8 mouse cellular contexts compared by ENCODE assay signal in genomic region chr15:88750677-88751563, GRCm38 (mm10). TPM values are rescaled to one million over a fixed set of nuclear protein-coding genes. Genes with fewer than 3 reads are reported as not detected.
A peak's percentile ranks its signal among the peaks of the same experiment; 100 is the strongest.
DNase-seq lines count a peak whose midpoint lies in the region; ATAC-seq and TF ChIP-seq lines count a peak whose summit lies in the region.

No protein-coding gene starts in this region.

- H3K4me3 ChIP-seq in embryonic facial prominence, embryonic 13.5 days: peak overlapping the region; percentile 86
- peak overlapping the region; percentile 60 for H3K4me3 ChIP-seq in kidney, adult 2 months (ENCODE audit: insufficient read depth, low read depth, low read length)
- peak overlapping the region; percentile 92 for H3K4me3 ChIP-seq in limb, embryonic 12.5 days (replicated peaks)
- peak overlapping the region; percentile 85 for H3K4me3 ChIP-seq in midbrain, embryonic 15.5 days
- peak overlapping the region; percentile 68 for H3K4me3 ChIP-seq in spleen, adult 2 months (ENCODE audit: extremely low read depth, insufficient read depth, insufficient read length)

- peak overlapping the region; percentile 66 for H3K9ac ChIP-seq in embryonic facial prominence, embryonic 13.5 days
- H3K9ac ChIP-seq in limb, embryonic 12.5 days (replicated peaks): peak overlapping the region; percentile 49; the same call in 1 of the 2 replicates
- H3K9ac ChIP-seq in midbrain, embryonic 15.5 days: peak overlapping the region; percentile 64

- TF ChIP-seq CTCF in kidney, adult 2 months (conservative IDR thresholded peaks at IDR 0.05; ENCODE audit: insufficient read depth, insufficient read length, low read depth, low read length): no peak
- TF ChIP-seq CTCF in spleen, adult 2 months (IDR thresholded peaks at IDR 0.05; ENCODE audit: extremely low read depth, insufficient read depth, insufficient read length, insufficient replicate concordance): no peak

- no peaks in the 10 kb centered on the region for H3K9me3 ChIP-seq in embryonic facial prominence, embryonic 13.5 days
- H3K9me3 ChIP-seq in limb, embryonic 12.5 days: no peaks in the 10 kb centered on the region
- no peaks in the 10 kb centered on the region for H3K9me3 ChIP-seq in midbrain, embryonic 15.5 days

- peaks cover 11% of the 10 kb centered on the region; the same call in 1 of the 2 replicates for H3K36me3 ChIP-seq in embryonic facial prominence, embryonic 13.5 days
- no peaks in the 10 kb centered on the region for H3K36me3 ChIP-seq in kidney, adult 2 months (ENCODE audit: control insufficient read depth, insufficient read depth, low read length)
- peaks cover 10% of the 10 kb centered on the region; the same call in 1 of the 2 replicates for H3K36me3 ChIP-seq in limb, embryonic 12.5 days
- H3K36me3 ChIP-seq in midbrain, embryonic 15.5 days (replicated peaks): no peaks in the 10 kb centered on the region
- H3K36me3 ChIP-seq in spleen, adult 2 months (ENCODE audit: control insufficient read depth, insufficient read depth, low read length): peaks cover 2% of the 10 kb centered on the region; the same call in 1 of the 2 replicates

- peak overlapping the region; percentile 86 for H3K4me2 ChIP-seq in embryonic facial prominence, embryonic 13.5 days
- H3K4me2 ChIP-seq in limb, embryonic 12.5 days: peak overlapping the region; percentile 81
- peak overlapping the region; percentile 90 for H3K4me2 ChIP-seq in midbrain, embryonic 15.5 days

- TF ChIP-seq POLR2A in kidney, adult 2 months (IDR thresholded peaks at IDR 0.05; ENCODE audit: low read depth, low read length): no peak
- peak; percentile 62 for TF ChIP-seq POLR2A in spleen, adult 2 months (IDR thresholded peaks at IDR 0.05; ENCODE audit: low read depth, low read length)

- peak; percentile 99 for DNase-seq in 3134 (ENCODE audit: extremely low read depth, insufficient read length, low spot score)
- DNase-seq in adrenal gland, postnatal 36 days: peak; percentile 99
- peak; percentile 97 to 100 for DNase-seq in heart, adult 18-20 months
- DNase-seq in kidney, adult 2 months: peak; percentile 100
- peak; percentile 98 to 99 for DNase-seq in spleen, adult 2 months (ENCODE audit: low read depth in 1 of 2, low spot score in 2 of 2)

- H3K4me1 ChIP-seq in embryonic facial prominence, embryonic 13.5 days: peaks cover 17% of the 10 kb centered on the region
- H3K4me1 ChIP-seq in kidney, adult 2 months (ENCODE audit: control insufficient read depth, insufficient read depth, low read length): peaks cover 10% of the 10 kb centered on the region
- peaks cover 12% of the 10 kb centered on the region for H3K4me1 ChIP-seq in limb, embryonic 12.5 days (replicated peaks)
- H3K4me1 ChIP-seq in midbrain, embryonic 15.5 days: peaks cover 31% of the 10 kb centered on the region
- peaks cover 5% of the 10 kb centered on the region for H3K4me1 ChIP-seq in spleen, adult 2 months (ENCODE audit: control insufficient read depth, insufficient read depth, insufficient read length)

- no peaks in the 10 kb centered on the region for H3K27me3 ChIP-seq in embryonic facial prominence, embryonic 13.5 days
- H3K27me3 ChIP-seq in kidney, adult 2 months (replicated peaks; ENCODE audit: control insufficient read depth, insufficient read depth, low read length): no peaks in the 10 kb centered on the region
- H3K27me3 ChIP-seq in limb, embryonic 12.5 days: no peaks in the 10 kb centered on the region
- no peaks in the 10 kb centered on the region for H3K27me3 ChIP-seq in midbrain, embryonic 15.5 days (replicated peaks)
- H3K27me3 ChIP-seq in spleen, adult 2 months (ENCODE audit: control insufficient read depth, insufficient read depth, low read length): no peaks in the 10 kb centered on the region

- H3K27ac ChIP-seq in embryonic facial prominence, embryonic 13.5 days: peak overlapping the region; percentile 73
- peak overlapping the region; percentile 59 for H3K27ac ChIP-seq in kidney, adult 2 months (ENCODE audit: insufficient read depth, low read depth, low read length)
- H3K27ac ChIP-seq in limb, embryonic 12.5 days: peak overlapping the region; percentile 79
- peak overlapping the region; percentile 86 for H3K27ac ChIP-seq in midbrain, embryonic 15.5 days
- peak overlapping the region; percentile 91 for H3K27ac ChIP-seq in spleen, adult 2 months (ENCODE audit: insufficient read depth, low read length)

- WGBS in embryonic facial prominence, embryonic 13.5 days: 6% methylated on average over 54 of the region's 54 CpGs
- 6% methylated on average over 54 of the region's 54 CpGs for WGBS in kidney, adult 2 months
- 7% methylated on average over 54 of the region's 54 CpGs for WGBS in limb, embryonic 12.5 days
- WGBS in midbrain, embryonic 15.5 days: 7% methylated on average over 54 of the region's 54 CpGs
- 4% methylated on average over 54 of the region's 54 CpGs for WGBS in spleen, adult 2 months

- ATAC-seq in embryonic facial prominence, embryonic 13.5 days (ENCODE audit: insufficient number of reproducible peaks, insufficient read depth, low FRiP score, low TSS enrichment, low read depth): peak; percentile 99
- peak; percentile 96 for ATAC-seq in limb, embryonic 12.5 days (ENCODE audit: insufficient number of reproducible peaks, insufficient read depth, low FRiP score, low TSS enrichment, low read depth)
- ATAC-seq in midbrain, embryonic 15.5 days (replicated peaks): peak; percentile 98

RNA-seq across cellular contexts. Expression of gene Zbed4, which starts 0.5 kb away (rescaled TPM):
- total RNA-seq in adrenal gland, postnatal 36 days (2021): 10 to 100 TPM in 1 of 2 experiments, 1 to 10 TPM in 1; 9.6 to 11.3 TPM
- 13.8 and 16.4 TPM in 2 replicates for polyA plus RNA-seq in embryonic facial prominence, embryonic 13.5 days (2015; fragmentation: Nextera tagmentation; extraction: Ambion mirVana)
- 1 to 10 TPM; 8.6 to 8.7 TPM for total RNA-seq in heart, adult 18-20 months (2021)
- 5.2 and 5.6 TPM in 2 replicates for polyA plus RNA-seq in kidney, adult 2 months (2012; rRNA removed)
- 25.0 and 26.3 TPM in 2 replicates for polyA plus RNA-seq in limb, embryonic 12.5 days (2016; fragmentation: Nextera tagmentation; extraction: Ambion mirVana)
- 17.7 and 19.0 TPM in 2 replicates for polyA plus RNA-seq in midbrain, embryonic 15.5 days (2015; fragmentation: Nextera tagmentation; extraction: Ambion mirVana)
- 5.0 and 5.8 TPM in 2 replicates for polyA plus RNA-seq in spleen, adult 2 months (2012; rRNA removed)

RNA-seq across cellular contexts. Expression of gene Brd1, which starts 16.9 kb away (rescaled TPM):
- 10 to 100 TPM; 54.0 to 65.9 TPM for total RNA-seq in adrenal gland, postnatal 36 days (2021)
- polyA plus RNA-seq in embryonic facial prominence, embryonic 13.5 days (2015; fragmentation: Nextera tagmentation; extraction: Ambion mirVana): 25.5 and 30.1 TPM in 2 replicates
- total RNA-seq in heart, adult 18-20 months (2021): 10 to 100 TPM; 26.6 to 29.7 TPM
- polyA plus RNA-seq in kidney, adult 2 months (2012; rRNA removed): 11.0 and 11.6 TPM in 2 replicates
- 27.1 and 29.2 TPM in 2 replicates for polyA plus RNA-seq in limb, embryonic 12.5 days (2016; fragmentation: Nextera tagmentation; extraction: Ambion mirVana)
- 20.8 and 21.1 TPM in 2 replicates for polyA plus RNA-seq in midbrain, embryonic 15.5 days (2015; fragmentation: Nextera tagmentation; extraction: Ambion mirVana)
- polyA plus RNA-seq in spleen, adult 2 months (2012; rRNA removed): 12.6 and 13.2 TPM in 2 replicates

Comparison
In these comparisons a context has a peak if more than half of its experiments do, and no peak if none do; other contexts are left out.
1. Peak in every context shown above with its lines: DNase-seq, ATAC-seq, H3K4me3 ChIP-seq and H3K27ac ChIP-seq.